Mouse (Mus musculus): ENCODE results near the gene Rel. TPM values are rescaled to one million over a fixed set of nuclear protein-coding genes. Genes with fewer than 3 reads are reported as not detected.
"Not testable (repeated sequence)": the region's sequence is repeated elsewhere in the genome, so short reads cannot be mapped to it uniquely, and the experiment has no call there.

Rel gene
- polyA plus RNA-seq (2016; fragmentation: Nextera tagmentation; extraction: Ambion mirVana) = 0.50 and 0.52 TPM in 2 replicates

DNA sequence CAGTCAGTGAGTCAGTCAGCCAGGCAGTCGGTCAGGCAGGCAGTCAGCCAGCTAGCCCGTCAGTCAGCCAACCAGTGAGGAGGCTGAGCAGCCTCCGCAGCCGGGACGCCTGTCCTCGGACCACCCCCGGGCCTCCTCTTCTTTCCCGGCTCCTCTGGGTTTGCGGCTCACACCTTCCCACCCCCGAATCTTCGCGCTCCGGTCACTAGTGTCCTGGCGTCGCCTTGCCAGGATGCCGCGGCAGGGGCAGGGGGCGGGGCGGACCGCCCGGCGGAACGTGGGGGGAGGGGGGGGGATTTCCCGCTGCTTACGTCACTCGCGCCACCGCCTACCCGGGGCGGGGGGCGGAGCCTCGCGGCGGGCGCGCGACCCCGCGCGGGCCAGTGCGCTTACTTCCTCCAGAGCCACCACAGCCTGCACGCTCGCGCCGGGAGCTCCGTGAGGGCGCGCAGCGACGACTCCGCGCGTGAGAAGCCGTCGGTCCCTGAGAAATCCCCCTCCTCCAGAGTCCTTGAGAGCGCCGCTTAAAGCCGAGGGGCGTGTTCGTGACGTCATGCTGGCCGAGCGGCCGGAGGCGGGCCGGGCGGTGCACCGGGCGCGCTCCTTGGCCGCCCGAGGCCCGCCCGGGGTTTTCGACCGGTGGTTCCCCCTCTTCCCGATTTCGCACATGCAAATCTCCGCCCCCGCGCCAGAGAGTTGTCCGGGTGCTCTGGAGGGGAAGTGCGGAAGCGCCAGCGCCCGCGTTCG is at the start of gene Rel:
TSS of gene Rel (minus strand) at position 211 of the 747 bp plus-strand sequence.
- peak within 1 kb of the TSS; percentile 69 for H3K9ac ChIP-seq (replicated peaks)
- peaks cover 6% of the 10 kb centered on the region for H3K27me3 ChIP-seq
- peak within 1 kb of the TSS; percentile 78 for H3K4me2 ChIP-seq (replicated peaks)
- H3K4me3 ChIP-seq = peak within 1 kb of the TSS; percentile 59
- H3K27ac ChIP-seq (replicated peaks) = peak within 1 kb of the TSS; percentile 90
- H3K36me3 ChIP-seq = no peaks in the 10 kb centered on the region
- H3K9me3 ChIP-seq = no peaks in the 10 kb centered on the region
- 0% methylated on average over 70 of the region's 88 CpGs for WGBS
- peak; percentile 95 for ATAC-seq (ENCODE audit: low FRiP score, low read depth)
- H3K4me1 ChIP-seq = peaks cover 6% of the 10 kb centered on the region

DNA sequence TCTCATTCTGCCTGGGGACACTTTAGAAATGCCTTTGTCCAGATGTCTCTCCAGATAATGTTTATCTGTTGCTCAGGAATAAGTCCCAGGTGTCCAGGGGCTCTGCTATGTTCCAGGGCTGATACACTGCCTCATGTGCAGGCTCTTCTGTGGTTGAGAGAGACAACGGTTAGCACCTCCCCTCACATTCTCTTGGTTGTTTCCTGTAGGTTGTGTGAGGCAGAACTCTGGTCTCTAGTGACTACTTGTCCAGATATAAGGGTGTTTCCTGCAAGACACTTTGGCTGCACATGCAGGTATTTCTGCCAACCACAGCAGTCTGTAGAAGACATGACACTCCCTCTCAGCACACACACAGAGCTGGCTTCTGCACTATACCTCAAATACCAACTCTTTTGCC is 48.0 kb upstream of the Rel start:
- Histone ChIP-seq H3K4me3 (no peak overlapping the region), H3K9me3 (no peaks in the 10 kb centered on the region), H3K9ac (replicated peaks) (no peak overlapping the region), H3K27ac (replicated peaks) (no peak overlapping the region), H3K36me3 (no peaks in the 10 kb centered on the region), H3K27me3 (no peaks in the 10 kb centered on the region), H3K4me2 (replicated peaks) (no peak overlapping the region), H3K4me1 (no peaks in the 10 kb centered on the region)
- WGBS = 92% methylated on average over 1 of the region's 1 CpGs
- ATAC-seq (ENCODE audit: low FRiP score, low read depth) = no peak

DNA sequence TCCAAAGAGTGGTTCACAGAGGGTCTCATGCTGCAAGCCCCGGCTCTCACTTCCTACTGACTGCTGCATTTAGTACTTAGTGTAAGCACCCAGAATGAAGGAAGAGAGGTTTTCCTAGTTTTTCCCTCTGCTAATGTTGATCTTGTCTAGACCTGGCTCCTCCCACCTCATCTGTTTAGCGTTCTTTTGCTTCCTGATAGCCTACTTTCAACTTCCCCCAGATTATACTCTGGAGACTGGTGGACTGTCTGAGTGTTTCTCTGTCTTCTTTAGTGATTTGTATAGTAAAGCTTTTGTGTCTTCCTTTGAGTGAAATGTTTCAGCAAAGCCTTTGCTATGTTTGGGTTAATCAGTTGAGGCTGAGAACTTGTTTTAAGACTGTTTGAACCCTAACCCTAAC is 40.0 kb upstream of the Rel start:
- Histone ChIP-seq H3K4me3 (no peak overlapping the region), H3K36me3 (no peaks in the 10 kb centered on the region), H3K9me3 (no peaks in the 10 kb centered on the region), H3K4me1 (no peaks in the 10 kb centered on the region), H3K9ac (replicated peaks) (no peak overlapping the region), H3K4me2 (replicated peaks) (no peak overlapping the region), H3K27ac (replicated peaks) (no peak overlapping the region), H3K27me3 (no peaks in the 10 kb centered on the region)
- no peak for ATAC-seq (ENCODE audit: low FRiP score, low read depth)
- WGBS = 69% methylated on average over 2 of the region's 2 CpGs

DNA sequence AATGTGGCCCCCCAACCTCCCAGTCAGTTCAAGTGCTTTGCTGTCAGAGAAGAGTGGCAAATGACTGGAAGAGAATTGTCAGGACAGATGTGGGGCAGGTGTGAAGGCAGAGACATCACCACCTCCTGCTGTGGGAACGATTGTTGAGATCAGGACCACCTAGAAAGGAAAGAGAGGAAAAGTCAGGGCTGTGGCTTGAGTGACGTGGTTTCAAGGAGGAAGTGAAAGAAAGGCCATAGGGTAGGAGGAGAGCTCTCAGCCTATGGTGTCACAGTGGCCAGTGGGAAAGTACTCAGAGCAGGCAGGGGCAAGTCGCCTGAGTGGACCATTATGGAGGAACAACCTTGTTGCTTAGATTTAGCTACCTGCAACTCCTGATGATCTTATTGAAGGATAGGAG is 34.9 kb upstream of the Rel start:
- no peak overlapping the region for H3K9ac ChIP-seq (replicated peaks)
- no peaks in the 10 kb centered on the region for H3K9me3 ChIP-seq
- H3K27ac ChIP-seq (replicated peaks) = no peak overlapping the region
- no peak overlapping the region for H3K4me2 ChIP-seq (replicated peaks)
- 65% methylated on average over 3 of the region's 3 CpGs for WGBS
- H3K4me3 ChIP-seq = no peak overlapping the region
- ATAC-seq (ENCODE audit: low FRiP score, low read depth) = no peak
- no peaks in the 10 kb centered on the region for H3K27me3 ChIP-seq
- no peaks in the 10 kb centered on the region for H3K4me1 ChIP-seq
- no peaks in the 10 kb centered on the region for H3K36me3 ChIP-seq

DNA sequence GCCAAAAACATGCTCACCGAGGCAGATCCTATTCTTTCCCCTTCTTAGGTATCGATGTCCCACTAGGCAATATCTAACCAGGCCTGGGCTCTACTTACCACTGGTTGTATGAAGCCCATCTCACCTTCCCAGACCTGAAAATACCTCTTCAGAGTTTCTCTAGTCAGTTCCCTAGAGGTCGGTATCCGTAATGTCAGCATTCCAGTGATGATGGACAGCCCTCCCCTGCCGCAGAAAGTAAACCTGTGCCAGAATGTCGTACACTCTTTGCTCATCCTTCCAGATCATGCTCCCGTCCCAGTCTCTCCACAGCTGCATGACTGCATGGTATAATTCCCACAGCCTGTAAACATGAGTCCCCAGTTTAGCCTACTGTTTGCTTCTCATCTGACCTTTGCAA is 32.4 kb upstream of the Rel start:
- Histone ChIP-seq H3K4me3 (no peak overlapping the region), H3K9ac (replicated peaks) (no peak overlapping the region), H3K27me3 (no peaks in the 10 kb centered on the region), H3K27ac (replicated peaks) (no peak overlapping the region), H3K36me3 (no peaks in the 10 kb centered on the region), H3K4me1 (no peaks in the 10 kb centered on the region), H3K9me3 (no peaks in the 10 kb centered on the region), H3K4me2 (replicated peaks) (no peak overlapping the region)
- WGBS = 91% methylated on average over 7 of the region's 7 CpGs
- no peak for ATAC-seq (ENCODE audit: low FRiP score, low read depth)

DNA sequence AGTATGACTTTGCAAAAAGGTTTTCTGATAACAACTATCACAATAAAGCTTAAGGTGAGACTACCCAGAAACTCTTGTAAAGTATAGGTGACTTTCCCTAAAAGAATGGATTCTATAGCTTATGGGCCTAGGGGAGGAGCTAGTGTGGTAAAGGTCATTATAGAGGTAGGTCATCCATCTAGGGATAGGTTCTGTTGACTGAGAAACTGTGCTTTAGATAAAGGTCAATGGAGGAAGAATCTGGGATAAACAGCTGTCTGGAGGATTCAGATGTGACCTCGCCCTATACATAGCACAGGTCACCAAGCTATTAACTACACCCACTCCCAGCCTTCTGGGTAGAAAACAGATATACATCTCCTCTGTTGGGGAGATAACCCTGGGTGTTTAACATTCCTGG is 31.5 kb upstream of the Rel start:
- Histone ChIP-seq H3K4me2 (replicated peaks) (no peak overlapping the region), H3K9ac (replicated peaks) (no peak overlapping the region), H3K4me1 (no peaks in the 10 kb centered on the region), H3K36me3 (no peaks in the 10 kb centered on the region), H3K9me3 (no peaks in the 10 kb centered on the region), H3K27ac (replicated peaks) (no peak overlapping the region), H3K4me3 (no peak overlapping the region), H3K27me3 (no peaks in the 10 kb centered on the region)
- no peak for ATAC-seq (ENCODE audit: low FRiP score, low read depth)
- WGBS = 85% methylated on average over 1 of the region's 1 CpGs

DNA sequence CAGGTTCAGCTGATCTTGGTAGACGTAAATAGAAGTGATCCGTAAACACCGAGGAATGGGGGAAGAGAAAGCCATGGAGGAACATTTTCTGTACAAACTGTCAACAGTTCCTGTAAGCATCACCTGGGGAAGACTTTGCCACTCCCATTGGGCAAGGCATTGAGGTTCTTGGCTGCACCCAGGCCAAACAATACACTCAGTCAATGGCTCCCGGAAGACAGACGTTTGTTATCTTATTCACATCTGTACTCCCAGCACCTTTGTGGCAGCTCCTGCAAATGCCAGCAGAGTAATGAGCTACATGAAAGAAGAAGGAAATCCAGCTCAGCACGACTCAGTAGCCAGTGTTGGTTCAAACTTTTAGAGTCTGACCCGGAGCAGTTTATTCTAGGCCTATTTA is 31.1 kb upstream of the Rel start:
- H3K36me3 ChIP-seq = no peaks in the 10 kb centered on the region
- ATAC-seq (ENCODE audit: low FRiP score, low read depth) = no peak
- 83% methylated on average over 7 of the region's 7 CpGs for WGBS
- H3K9ac ChIP-seq (replicated peaks) = no peak overlapping the region
- H3K4me1 ChIP-seq = no peaks in the 10 kb centered on the region
- no peak overlapping the region for H3K4me2 ChIP-seq (replicated peaks)
- H3K27me3 ChIP-seq = no peaks in the 10 kb centered on the region
- no peak overlapping the region for H3K4me3 ChIP-seq
- H3K27ac ChIP-seq (replicated peaks) = no peak overlapping the region
- no peaks in the 10 kb centered on the region for H3K9me3 ChIP-seq

DNA sequence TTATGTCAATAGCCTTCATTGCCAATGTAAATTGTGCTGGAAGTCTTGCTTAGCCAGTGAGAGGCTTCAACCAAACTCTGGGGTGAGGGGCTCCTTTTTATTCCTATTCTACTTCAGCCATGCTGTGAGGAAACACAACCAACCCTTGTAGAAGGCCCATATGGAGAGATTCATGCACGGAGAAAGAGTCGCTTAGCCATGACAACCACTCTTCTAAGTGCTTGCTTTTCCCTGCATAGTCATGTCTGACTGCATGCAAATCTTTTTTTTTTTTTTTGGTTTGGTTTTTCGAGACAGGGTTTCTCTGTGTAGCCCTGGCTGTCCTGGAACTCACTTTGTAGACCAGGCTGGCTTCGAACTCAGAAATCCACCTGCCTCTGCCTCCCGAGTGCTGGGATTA is 12.9 kb upstream of the Rel start:
- 86% methylated on average over 5 of the region's 5 CpGs for WGBS
- not testable (repeated sequence) for H3K9me3 ChIP-seq; H3K4me2 ChIP-seq (replicated peaks); H3K27ac ChIP-seq (replicated peaks); H3K36me3 ChIP-seq; H3K27me3 ChIP-seq; ATAC-seq (ENCODE audit: low FRiP score, low read depth); H3K4me1 ChIP-seq; H3K4me3 ChIP-seq; H3K9ac ChIP-seq (replicated peaks)

DNA sequence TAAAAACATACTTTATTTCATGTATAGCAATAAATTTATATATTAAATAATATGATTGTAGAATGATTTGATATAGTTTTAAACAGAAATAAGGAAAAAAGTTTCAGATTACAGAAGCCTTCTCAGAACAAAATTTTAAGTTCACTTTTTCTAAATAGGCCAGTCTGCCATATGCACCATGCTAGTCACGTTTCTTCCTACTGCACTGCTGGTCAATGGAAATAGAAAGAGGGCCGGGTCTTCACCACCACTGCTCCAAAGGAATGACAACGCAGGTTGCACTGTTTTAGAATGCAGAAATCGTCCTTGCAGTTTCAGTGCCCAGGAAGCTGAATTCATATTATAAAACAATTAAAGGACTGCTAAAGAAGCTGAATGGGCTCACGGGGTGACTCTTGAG is 12.3 kb upstream of the Rel start:
- Histone ChIP-seq H3K36me3 (no peaks in the 10 kb centered on the region), H3K9me3 (no peaks in the 10 kb centered on the region), H3K4me1 (no peaks in the 10 kb centered on the region), H3K27me3 (no peaks in the 10 kb centered on the region), H3K4me2 (replicated peaks) (no peak overlapping the region), H3K4me3 (no peak overlapping the region), H3K27ac (replicated peaks) (no peak overlapping the region), H3K9ac (replicated peaks) (no peak overlapping the region)
- 80% methylated on average over 5 of the region's 5 CpGs for WGBS
- no peak for ATAC-seq (ENCODE audit: low FRiP score, low read depth)

DNA sequence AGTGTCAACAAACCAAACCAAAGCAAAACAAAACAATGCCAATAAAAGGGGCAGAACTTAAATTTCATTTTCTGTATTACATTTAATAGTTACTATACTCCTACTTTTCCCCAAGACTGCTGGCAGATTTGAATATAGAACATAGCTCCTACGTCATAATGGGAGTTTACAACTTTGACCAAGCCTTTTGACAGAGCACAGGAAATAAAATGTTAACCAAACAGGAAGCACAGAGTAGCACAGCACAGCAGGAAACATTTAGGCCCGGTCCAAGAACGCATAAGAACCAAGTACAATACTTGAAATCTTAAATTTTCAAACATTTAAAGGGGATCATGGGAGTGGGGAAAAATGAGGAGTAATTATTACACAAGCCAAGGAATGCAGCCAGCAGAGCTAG is 11.3 kb upstream of the Rel start:
- no peak overlapping the region for H3K27ac ChIP-seq (replicated peaks)
- H3K27me3 ChIP-seq = no peaks in the 10 kb centered on the region
- WGBS = 79% methylated on average over 3 of the region's 3 CpGs
- no peaks in the 10 kb centered on the region for H3K4me1 ChIP-seq
- no peak overlapping the region for H3K9ac ChIP-seq (replicated peaks)
- H3K4me2 ChIP-seq (replicated peaks) = no peak overlapping the region
- no peaks in the 10 kb centered on the region for H3K9me3 ChIP-seq
- no peak for ATAC-seq (ENCODE audit: low FRiP score, low read depth)
- H3K4me3 ChIP-seq = no peak overlapping the region
- no peaks in the 10 kb centered on the region for H3K36me3 ChIP-seq

DNA sequence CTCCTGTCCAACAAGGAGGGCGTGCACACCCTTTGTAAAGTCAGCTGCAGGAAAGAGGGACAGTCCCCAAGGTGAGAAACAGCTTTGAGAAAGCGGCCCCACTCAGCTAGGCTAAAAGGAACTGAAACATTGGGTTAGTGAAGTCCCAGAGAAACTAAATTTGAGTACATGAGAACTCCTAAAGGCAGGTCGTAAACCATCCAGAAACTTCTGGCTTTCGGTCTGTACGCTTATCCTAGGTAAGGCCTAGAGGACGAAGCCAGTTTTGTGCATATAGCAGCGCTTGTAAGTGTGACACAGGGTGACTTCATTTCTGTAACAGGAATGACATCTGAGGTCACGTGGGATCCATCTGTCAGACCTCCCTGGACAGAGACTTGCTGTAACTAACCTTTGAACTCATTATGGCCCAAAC is 8.0 kb upstream of the Rel start:
- H3K27ac ChIP-seq (replicated peaks) = no peak overlapping the region
- no peak overlapping the region for H3K4me2 ChIP-seq (replicated peaks)
- no peak overlapping the region for H3K4me3 ChIP-seq
- H3K36me3 ChIP-seq = no peaks in the 10 kb centered on the region
- no peak overlapping the region for H3K9ac ChIP-seq (replicated peaks)
- H3K27me3 ChIP-seq = no peaks in the 10 kb centered on the region
- H3K9me3 ChIP-seq = no peaks in the 10 kb centered on the region
- no peak for ATAC-seq (ENCODE audit: low FRiP score, low read depth)
- no peaks in the 10 kb centered on the region for H3K4me1 ChIP-seq
- WGBS = 89% methylated on average over 8 of the region's 8 CpGs

DNA sequence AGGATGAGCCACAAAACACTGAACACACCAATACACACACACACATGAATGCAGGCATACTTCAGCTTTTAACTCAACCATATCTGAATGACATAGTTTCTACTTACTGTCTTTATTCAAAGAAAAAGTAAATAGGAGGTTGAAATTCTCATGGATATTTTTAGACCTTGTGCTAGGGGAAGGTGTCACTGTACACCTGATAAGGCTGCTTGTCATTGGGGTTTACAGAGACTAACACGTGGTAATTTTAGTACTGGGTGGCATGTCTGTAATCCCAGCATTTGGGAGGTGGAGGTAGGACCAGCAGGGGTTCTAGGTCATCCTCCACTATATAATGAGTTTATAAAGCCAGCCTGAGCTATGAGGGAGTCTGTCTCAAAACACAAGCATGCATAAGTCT is 1.7 kb upstream of the Rel start:
- H3K9me3 ChIP-seq = no peaks in the 10 kb centered on the region
- peaks cover 6% of the 10 kb centered on the region for H3K27me3 ChIP-seq
- no peaks in the 10 kb centered on the region for H3K36me3 ChIP-seq
- WGBS = 43% methylated on average over 1 of the region's 1 CpGs
- H3K4me3 ChIP-seq = no peak overlapping the region
- no peak overlapping the region for H3K9ac ChIP-seq (replicated peaks)
- no peak overlapping the region for H3K4me2 ChIP-seq (replicated peaks)
- no peak for ATAC-seq (ENCODE audit: low FRiP score, low read depth)
- H3K27ac ChIP-seq (replicated peaks) = no peak overlapping the region
- H3K4me1 ChIP-seq = peaks cover 6% of the 10 kb centered on the region

DNA sequence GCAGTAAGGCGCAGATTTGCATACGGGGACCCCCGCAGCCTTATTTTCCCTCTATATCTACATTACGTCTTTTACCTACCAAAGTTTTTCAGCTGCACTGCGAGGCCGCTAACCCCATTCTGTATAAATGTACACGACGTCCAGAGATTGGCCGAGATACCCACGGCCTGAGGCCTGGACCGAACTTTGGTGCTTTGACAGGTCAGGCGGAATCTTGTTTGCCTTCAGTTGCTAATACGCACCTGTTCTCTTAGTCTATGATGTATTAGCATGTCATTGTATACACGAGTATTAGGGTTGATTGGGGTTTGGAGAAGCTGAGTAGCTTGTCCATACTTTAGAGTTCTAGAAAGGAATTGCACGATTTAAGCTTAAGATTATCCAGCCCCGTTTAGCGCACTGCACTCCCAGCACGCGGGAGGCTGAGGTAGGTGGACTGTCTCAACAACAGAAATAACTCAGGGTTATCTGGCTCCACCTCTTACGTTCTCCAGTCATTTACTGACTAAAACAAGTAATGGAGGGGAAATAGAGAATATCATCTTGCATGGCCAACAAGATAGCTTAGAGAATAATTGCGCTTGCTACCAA is 832 bp upstream of the Rel start:
- ATAC-seq (ENCODE audit: low FRiP score, low read depth) = no peak
- Histone ChIP-seq H3K9me3 (no peaks in the 10 kb centered on the region), H3K4me2 (replicated peaks) (peak overlapping the region; percentile 78), H3K27ac (replicated peaks) (peak overlapping the region; percentile 90), H3K27me3 (peaks cover 6% of the 10 kb centered on the region), H3K4me1 (peaks cover 6% of the 10 kb centered on the region), H3K9ac (replicated peaks) (peak overlapping the region; percentile 69), H3K4me3 (peak overlapping the region; percentile 59), H3K36me3 (no peaks in the 10 kb centered on the region)
- 6% methylated on average over 21 of the region's 21 CpGs for WGBS

Measured in midbrain, embryonic 12.5 days (tissue).